Mouse (Mus musculus): Measurements from ENCODE around the gene Akap13.

Gene Akap13

GRCm38 (mm10) chr7:75460290-75460689 lies 5.0 kb downstream of the Akap13 start:
- DNase-seq (ENCODE audit: low spot score in 2 of 2): no peak

- DNase-seq (ENCODE audit: low spot score in 2 of 2): no peak
Observed at GRCm38 (mm10) chr7:75463579-75464162, 8.3 kb downstream of the Akap13 start.

- no peak for DNase-seq (ENCODE audit: low spot score in 2 of 2)
Observed at GRCm38 (mm10) chr7:75467791-75468190, 12.5 kb downstream of the Akap13 start.

GRCm38 (mm10) chr7:75470318-75470925 lies 15.1 kb downstream of the Akap13 start:
- DNase-seq (ENCODE audit: low spot score in 2 of 2): no peak

GRCm38 (mm10) chr7:75472316-75473195 lies 17.2 kb downstream of the Akap13 start:
- no peak for DNase-seq (ENCODE audit: low spot score in 2 of 2)

- DNase-seq (ENCODE audit: low spot score in 2 of 2): no peak
Observed at GRCm38 (mm10) chr7:75473294-75473693, 18.0 kb downstream of the Akap13 start.

GRCm38 (mm10) chr7:75474064-75474463 lies 18.7 kb downstream of the Akap13 start:
- no peak for DNase-seq (ENCODE audit: low spot score in 2 of 2)

GRCm38 (mm10) chr7:75474564-75475150 lies 19.3 kb downstream of the Akap13 start:
- no peak for DNase-seq (ENCODE audit: low spot score in 2 of 2)

- no peak for DNase-seq (ENCODE audit: low spot score in 2 of 2)
Observed at GRCm38 (mm10) chr7:75478060-75478459, 22.7 kb downstream of the Akap13 start.

GRCm38 (mm10) chr7:75480721-75481426 lies 25.5 kb downstream of the Akap13 start:
- DNase-seq (ENCODE audit: low spot score in 2 of 2): no peak

GRCm38 (mm10) chr7:75486031-75486430 lies 30.7 kb downstream of the Akap13 start:
- DNase-seq (ENCODE audit: low spot score in 2 of 2): no peak

GRCm38 (mm10) chr7:75495941-75496441 lies 40.7 kb downstream of the Akap13 start:
- DNase-seq (ENCODE audit: low spot score in 2 of 2): no peak

GRCm38 (mm10) chr7:75498627-75499026 lies 43.3 kb downstream of the Akap13 start:
- no peak for DNase-seq (ENCODE audit: low spot score in 2 of 2)

- DNase-seq (ENCODE audit: low spot score in 2 of 2): no peak
Observed at GRCm38 (mm10) chr7:75499271-75499670, 43.9 kb downstream of the Akap13 start.

GRCm38 (mm10) chr7:75500164-75500563 lies 44.8 kb downstream of the Akap13 start:
- no peak for DNase-seq (ENCODE audit: low spot score in 2 of 2)

GRCm38 (mm10) chr7:75500793-75501192 lies 45.5 kb downstream of the Akap13 start:
- DNase-seq (ENCODE audit: low spot score in 2 of 2): no peak

GRCm38 (mm10) chr7:75504524-75504923 lies 49.2 kb downstream of the Akap13 start:
- DNase-seq (ENCODE audit: low spot score in 2 of 2): no peak

- no peak for DNase-seq (ENCODE audit: low spot score in 2 of 2)
Observed at GRCm38 (mm10) chr7:75506628-75507027, 51.3 kb downstream of the Akap13 start.

GRCm38 (mm10) chr7:75509085-75509873 lies 53.9 kb downstream of the Akap13 start:
- DNase-seq (ENCODE audit: low spot score in 2 of 2): no peak

GRCm38 (mm10) chr7:75515472-75515871 lies 60.1 kb downstream of the Akap13 start:
- DNase-seq (ENCODE audit: low spot score in 2 of 2): no peak
